Mouse (Mus musculus) heart, postnatal 0 days (tissue): Measurements from ENCODE around the gene Eif3d. TPM values are rescaled to one million over a fixed set of nuclear protein-coding genes. Genes with fewer than 3 reads are reported as not detected.
A peak's percentile ranks its signal among the peaks of the same experiment; 100 is the strongest.

ENCODE experiments used
- ATAC-seq: fragments of 200-750 bp; cut with Nextera tagmentation; 2 replicates; pipeline ENCODE4 v1.8.0; 2017; ENCODE audit warnings: low read depth, moderate number of reproducible peaks, moderate library complexity; ENCODE audit not compliant: insufficient read depth
- DNase-seq: peaks from one replicate; pipeline ENCODE4 v3.0.0-alpha.2; 2016; ENCODE audit warnings: low spot score
- H3K27ac ChIP-seq: fragments of 300-500 bp; sonication (generic); 2 replicates; pipeline ENCODE4 v1.5.1; 2014; ENCODE audit warnings: low read depth, mild to moderate bottlenecking
- H3K27me3 ChIP-seq: fragments of 300-500 bp; sonication (generic); 2 replicates; pipeline ENCODE4 v1.6.1; 2014; ENCODE audit warnings: low read length, mixed read lengths; ENCODE audit not compliant: control insufficient read depth, insufficient read depth
- H3K36me3 ChIP-seq: fragments of 300-500 bp; sonication (generic); replicated peaks from 2 replicates; pipeline ENCODE4 v1.6.1; 2014; ENCODE audit warnings: low read length, mixed read lengths; ENCODE audit not compliant: control insufficient read depth, insufficient read depth
- H3K4me1 ChIP-seq: fragments of 300-500 bp; sonication (generic); 2 replicates; pipeline ENCODE4 v1.6.1; 2014; ENCODE audit warnings: antibody characterized with exemption; ENCODE audit not compliant: control insufficient read depth, insufficient read depth
- H3K4me2 ChIP-seq: fragments of 300-500 bp; sonication (generic); 2 replicates; pipeline ENCODE4 v1.6.1; 2014; ENCODE audit warnings: low read depth, mild to moderate bottlenecking, low read length, moderate library complexity
- H3K4me3 ChIP-seq: fragments of 300-500 bp; sonication (generic); 2 replicates; pipeline ENCODE4 v1.5.1; 2014; ENCODE audit warnings: low read depth, low read length
- H3K9ac ChIP-seq: fragments of 300-500 bp; sonication (generic); replicated peaks from 2 replicates; pipeline ENCODE4 v1.6.1; 2014; ENCODE audit warnings: low read depth, low read length, mixed read lengths
- H3K9me3 ChIP-seq: fragments of 300-500 bp; sonication (generic); replicated peaks from 2 replicates; pipeline ENCODE4 v1.6.1; 2016; ENCODE audit warnings: low read length; ENCODE audit not compliant: control insufficient read depth
- CTCF ChIP-seq: IDR thresholded peaks from 2 replicates; pipeline ENCODE4 v1.5.1; 2016; ENCODE audit warnings: antibody characterized with exemption, control low read depth, low read depth
- EP300 ChIP-seq: IDR thresholded peaks from 2 replicates; pipeline ENCODE4 v1.6.1; 2016; ENCODE audit warnings: antibody characterized with exemption, low read depth
- WGBS: fragments of 180-500 bp; shearing (Covaris S2); extraction: QIAGEN DNeasy Blood & Tissue Kit; methylation state at CpG from one replicate; pipeline ENCODE4 v1.1.7; 2014; 5-methylcytosine and 5-hydroxymethylcytosine counted together
- polyA plus RNA-seq: library from polyadenylated mRNA; unstranded; fragments of >200 nt; fragmentation: Nextera tagmentation; extraction: Ambion mirVana; gene quantifications from 2 replicates; pipeline ENCODE4 v1.2.1, GENCODE M21; 2015
- total RNA-seq: library from RNA; depleted of rRNA; stranded (reverse); fragments of >200 nt; gene quantifications from 2 replicates; pipeline ENCODE4 v1.2.3, GENCODE M21; 2014; ENCODE audit warnings: low replicate concordance; rRNA removed

Gene Eif3d
- total and polyA plus RNA-seq, 2 experiments from 2014 or later: 90.6 to 110 TPM

DNA sequence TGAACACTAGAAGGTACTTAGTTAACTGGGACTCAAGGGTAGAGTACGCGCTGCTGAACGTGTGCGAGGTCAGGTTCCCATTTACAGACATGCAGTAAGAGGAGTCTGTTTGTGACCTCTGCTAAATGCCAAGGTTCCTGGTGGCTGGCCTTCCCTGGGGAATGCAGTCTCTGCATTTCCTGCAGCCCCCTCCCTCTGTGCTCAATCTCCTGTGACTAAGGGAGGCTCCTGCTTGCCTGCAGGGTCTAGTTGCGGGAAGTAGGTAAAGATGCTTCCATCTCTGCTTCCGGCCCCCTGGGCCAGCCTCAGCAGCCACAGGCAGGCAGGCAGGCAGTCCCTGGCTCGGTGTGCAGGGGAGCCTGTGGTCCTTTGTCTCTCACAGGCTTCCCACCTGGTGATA, 58.0 kb downstream of the Eif3d start:
- DNase-seq (no peak), ATAC-seq (no peak)
- no peak overlapping the region; the same call in 1 of the 2 replicates for H3K9ac ChIP-seq
- H3K27ac ChIP-seq: peak overlapping the region; percentile 65
- peaks cover 9% of the 10 kb centered on the region for H3K4me1 ChIP-seq
- H3K9me3 ChIP-seq: no peaks in the 10 kb centered on the region
- no peak overlapping the region for H3K4me3 ChIP-seq
- WGBS: 37% methylated on average over 7 of the region's 7 CpGs
- H3K4me2 ChIP-seq: no peak overlapping the region
- TF ChIP-seq CTCF (no peak), EP300 (no peak)
- H3K27me3 ChIP-seq: no peaks in the 10 kb centered on the region
- H3K36me3 ChIP-seq: peaks cover 31% of the 10 kb centered on the region

DNA sequence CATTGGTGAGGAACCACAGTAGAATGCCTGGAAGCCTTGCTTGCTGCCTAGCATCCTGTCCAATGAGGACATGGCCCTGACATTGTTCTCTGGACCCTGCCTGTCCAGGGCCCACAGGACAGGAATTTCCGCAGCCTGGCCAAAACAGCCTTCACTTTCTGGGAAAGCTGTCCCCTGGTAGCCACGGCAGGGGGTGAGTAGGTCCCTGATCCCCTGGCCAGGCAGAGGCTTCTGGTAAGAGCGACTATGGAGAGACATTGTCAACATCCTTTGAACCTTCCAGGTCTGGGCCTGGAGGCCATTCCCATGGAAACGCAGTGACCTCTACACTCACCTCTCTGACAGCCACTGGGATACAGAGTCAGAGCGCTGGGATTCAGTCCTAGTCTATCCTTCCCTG, 58.6 kb downstream of the Eif3d start:
- ATAC-seq (0 out of 2 replicates have a peak, but pooled peaks have one; percentile 9), DNase-seq (no peak)
- Histone ChIP-seq H3K4me3 (no peak overlapping the region), H3K4me2 (no peak overlapping the region), H3K36me3 (peaks cover 30% of the 10 kb centered on the region), H3K9ac (no peak overlapping the region), H3K27me3 (no peaks in the 10 kb centered on the region), H3K4me1 (peaks cover 9% of the 10 kb centered on the region), H3K27ac (peak overlapping the region; percentile 65), H3K9me3 (no peaks in the 10 kb centered on the region)
- WGBS: 58% methylated on average over 5 of the region's 5 CpGs
- TF ChIP-seq EP300 (no peak), CTCF (no peak)

GRCm38 (mm10) chr15:77911065-77911464, 59.5 kb downstream of the Eif3d start:
- TF ChIP-seq EP300 (no peak), CTCF (no peak)
- Histone ChIP-seq H3K4me2 (no peak overlapping the region), H3K9ac (no peak overlapping the region), H3K27ac (peak overlapping the region; percentile 53; the same call in 1 of the 2 replicates), H3K27me3 (no peaks in the 10 kb centered on the region), H3K4me3 (no peak overlapping the region), H3K4me1 (peaks cover 9% of the 10 kb centered on the region), H3K36me3 (peaks cover 23% of the 10 kb centered on the region), H3K9me3 (no peaks in the 10 kb centered on the region)
- ATAC-seq (peak; percentile 77), DNase-seq (peak; percentile 69)
- WGBS: 13% methylated on average over 2 of the region's 2 CpGs

Other genes starting within 250 kb of the Eif3d start
- gene Apol9b, start 241.8 kb downstream of the Eif3d start, total RNA-seq: 0.23 and 0.81 TPM in 2 replicates
- gene Apol9b, start 241.8 kb downstream of the Eif3d start, polyA plus RNA-seq: 0.14 and 0.30 TPM in 2 replicates
- 0.46 TPM in 1 of 2 replicates, not detected in the other for gene Apol8, start 213.8 kb downstream of the Eif3d start, total RNA-seq
- 0.04 TPM in 1 of 2 replicates, not detected in the other for gene Apol8, start 213.8 kb downstream of the Eif3d start, polyA plus RNA-seq
- 62.0 and 63.6 TPM in 2 replicates for gene Myh9, start 128.6 kb downstream of the Eif3d start, total RNA-seq
- gene Myh9, start 128.6 kb downstream of the Eif3d start, polyA plus RNA-seq: 15.7 and 17.5 TPM in 2 replicates
- gene Txn2, start 41.8 kb downstream of the Eif3d start, total RNA-seq: 72.2 and 106 TPM in 2 replicates
- 317 and 322 TPM in 2 replicates for gene Txn2, start 41.8 kb downstream of the Eif3d start, polyA plus RNA-seq
- 1.0 and 1.2 TPM in 2 replicates for gene Foxred2, start 14.1 kb downstream of the Eif3d start, total RNA-seq
- 0.12 and 0.16 TPM in 2 replicates for gene Foxred2, start 14.1 kb downstream of the Eif3d start, polyA plus RNA-seq
- gene Cacng2, start 149.2 kb upstream of the Eif3d start, total RNA-seq: not detected in 2 replicates
- not detected in 2 replicates for gene Cacng2, start 149.2 kb upstream of the Eif3d start, polyA plus RNA-seq
- gene Ift27, start 203.3 kb upstream of the Eif3d start, total RNA-seq: 14.7 and 18.6 TPM in 2 replicates
- 33.5 and 34.7 TPM in 2 replicates for gene Ift27, start 203.3 kb upstream of the Eif3d start, polyA plus RNA-seq
- gene Pvalb, start 235.6 kb upstream of the Eif3d start, total RNA-seq: not detected in 2 replicates
- 1.9 and 2.1 TPM in 2 replicates for gene Pvalb, start 235.6 kb upstream of the Eif3d start, polyA plus RNA-seq